10 mouse cellular contexts compared by ENCODE assay signal in genomic region chr7:16617045-16617444, GRCm38 (mm10). TPM values are rescaled to one million over a fixed set of nuclear protein-coding genes. Genes with fewer than 3 reads are reported as not detected.
DNase-seq lines count a peak whose midpoint lies in the region; ATAC-seq and TF ChIP-seq lines count a peak whose summit lies in the region.
"Had no signal": no experiment of that assay in that cellular context is flagged by ENCODE, and none has a peak within 500 bp of the region (broad histone marks: within the 10 kb centered on the region; RNA-seq: fewer than 3 reads in every experiment).

No protein-coding gene starts in this region.

- no peaks in the 10 kb centered on the region for H3K9me3 ChIP-seq in forebrain, embryonic 10.5 days
- H3K9me3 ChIP-seq in forebrain, embryonic 15.5 days: no peaks in the 10 kb centered on the region
- H3K9me3 ChIP-seq in midbrain, embryonic 11.5 days (ENCODE audit: control insufficient read depth, low read length): no peaks in the 10 kb centered on the region
- H3K9me3 ChIP-seq in midbrain, embryonic 15.5 days: no peaks in the 10 kb centered on the region
- H3K9me3 ChIP-seq: midbrain, embryonic 12.5 days had no signal

- H3K9ac ChIP-seq in forebrain, embryonic 15.5 days (replicated peaks): no peak overlapping the region
- H3K9ac ChIP-seq in midbrain, embryonic 11.5 days (ENCODE audit: low read length): no peak overlapping the region
- no peak overlapping the region for H3K9ac ChIP-seq in midbrain, embryonic 15.5 days
- H3K9ac ChIP-seq: midbrain, embryonic 12.5 days had no signal

- H3K4me1 ChIP-seq in forebrain, embryonic 10.5 days: peaks cover 46% of the 10 kb centered on the region
- H3K4me1 ChIP-seq in forebrain, embryonic 15.5 days: peaks cover 27% of the 10 kb centered on the region
- H3K4me1 ChIP-seq in midbrain, embryonic 11.5 days (ENCODE audit: control insufficient read depth, insufficient read depth, low read length): peaks cover 22% of the 10 kb centered on the region
- H3K4me1 ChIP-seq in midbrain, embryonic 15.5 days: peaks cover 31% of the 10 kb centered on the region
- H3K4me1 ChIP-seq in lung, adult 2 months (ENCODE audit: control insufficient read depth, insufficient read depth, low read length): peaks cover 19% of the 10 kb centered on the region

- intact Hi-C loops in heart, postnatal 36 days (cut with DNase I): loop anchor here (1.0 to 5.0 kb wide), 2 partner anchors 152 to 220 kb away; no protein-coding TSS in a partner anchor

- no peak for ATAC-seq in forebrain, embryonic 15.5 days (replicated peaks)
- no peak for ATAC-seq in midbrain, embryonic 11.5 days (ENCODE audit: low FRiP score)
- ATAC-seq in midbrain, embryonic 15.5 days (replicated peaks): no peak

- H3K4me2 ChIP-seq in forebrain, embryonic 15.5 days (replicated peaks): no peak overlapping the region
- no peak overlapping the region for H3K4me2 ChIP-seq in midbrain, embryonic 11.5 days
- H3K4me2 ChIP-seq in midbrain, embryonic 15.5 days: no peak overlapping the region
- H3K4me2 ChIP-seq: midbrain, embryonic 12.5 days had no signal

- WGBS in forebrain, embryonic 10.5 days: 31% methylated on average over 2 of the region's 2 CpGs
- 17% methylated on average over 2 of the region's 2 CpGs for WGBS in forebrain, embryonic 15.5 days
- 23% methylated on average over 2 of the region's 2 CpGs for WGBS in midbrain, embryonic 11.5 days
- 21% methylated on average over 2 of the region's 2 CpGs for WGBS in midbrain, embryonic 15.5 days
- 9% methylated on average over 2 of the region's 2 CpGs for WGBS in lung, adult 2 months

- H3K27me3 ChIP-seq in forebrain, embryonic 10.5 days (ENCODE audit: poor library complexity, severe bottlenecking): peaks cover 22% of the 10 kb centered on the region
- H3K27me3 ChIP-seq in forebrain, embryonic 15.5 days: 0 out of 2 replicates have a peak, but pooled peaks cover 4% of the 10 kb centered on the region
- H3K27me3 ChIP-seq in midbrain, embryonic 11.5 days (ENCODE audit: control insufficient read depth, insufficient read depth, low read length): no peaks in the 10 kb centered on the region
- H3K27me3 ChIP-seq in midbrain, embryonic 15.5 days (replicated peaks): peaks cover 3% of the 10 kb centered on the region; the same call in 1 of the 2 replicates

- no peak overlapping the region for H3K27ac ChIP-seq in forebrain, embryonic 10.5 days
- H3K27ac ChIP-seq in forebrain, embryonic 15.5 days (replicated peaks): no peak overlapping the region
- H3K27ac ChIP-seq in midbrain, embryonic 11.5 days (ENCODE audit: low read depth, low read length): no peak overlapping the region
- no peak overlapping the region for H3K27ac ChIP-seq in midbrain, embryonic 15.5 days
- H3K27ac ChIP-seq: midbrain, embryonic 12.5 days had no signal

- DNase-seq in forebrain, embryonic 10.5 days (ENCODE audit: extremely low spot score, low spot score): peak; percentile 42
- DNase-seq in midbrain, embryonic 11.5 days (ENCODE audit: low spot score, missing footprints): peak; percentile 95
- peak; percentile 47 for DNase-seq in cerebellum, adult 11-12 months
- DNase-seq in heart, postnatal 36 days: peak; percentile 62 to 78
- DNase-seq in lung, adult 2 months: peak; percentile 55
- peak; percentile 34 for DNase-seq in thymus, postnatal 0 days (ENCODE audit: low spot score)

- peaks cover 2% of the 10 kb centered on the region; the same call in 1 of the 2 replicates for H3K36me3 ChIP-seq in forebrain, embryonic 10.5 days (replicated peaks)
- H3K36me3 ChIP-seq in forebrain, embryonic 15.5 days: no peaks in the 10 kb centered on the region
- H3K36me3 ChIP-seq in midbrain, embryonic 11.5 days (ENCODE audit: control insufficient read depth, insufficient read depth, low read length): no peaks in the 10 kb centered on the region
- H3K36me3 ChIP-seq in midbrain, embryonic 15.5 days (replicated peaks): no peaks in the 10 kb centered on the region
- H3K36me3 ChIP-seq: midbrain, embryonic 12.5 days had no signal

- peak; percentile 56 for TF ChIP-seq CTCF in lung, adult 2 months (IDR thresholded peaks at IDR 0.05; ENCODE audit: insufficient read depth, low read length)

- no peak for TF ChIP-seq POLR2A in lung, adult 2 months (IDR thresholded peaks at IDR 0.05; ENCODE audit: borderline replicate concordance, extremely low read depth, low read depth, low read length)

- H3K4me3 ChIP-seq in forebrain, embryonic 10.5 days: no peak overlapping the region
- no peak overlapping the region for H3K4me3 ChIP-seq in forebrain, embryonic 15.5 days
- H3K4me3 ChIP-seq in midbrain, embryonic 11.5 days (ENCODE audit: low read depth, low read length): no peak overlapping the region
- H3K4me3 ChIP-seq in midbrain, embryonic 15.5 days: no peak overlapping the region
- H3K4me3 ChIP-seq in lung, adult 2 months (replicated peaks; ENCODE audit: extremely low read depth, low read depth, low read length): no peak overlapping the region
- H3K4me3 ChIP-seq: midbrain, embryonic 12.5 days had no signal

RNA-seq across cellular contexts. Expression of gene Arhgap35, which starts 2.3 kb away (rescaled TPM):
- 30.3 and 32.2 TPM in 2 replicates for polyA plus RNA-seq in forebrain, embryonic 10.5 days (2016; fragmentation: Nextera tagmentation; extraction: Ambion mirVana)
- polyA plus RNA-seq in forebrain, embryonic 15.5 days (2015; fragmentation: Nextera tagmentation; extraction: Ambion mirVana): 37.5 and 38.9 TPM in 2 replicates
- polyA plus RNA-seq in midbrain, embryonic 11.5 days (2014; fragmentation: Nextera tagmentation; extraction: Ambion mirVana): 32.5 and 33.3 TPM in 2 replicates
- 36.1 and 38.3 TPM in 2 replicates for polyA plus RNA-seq in midbrain, embryonic 15.5 days (2015; fragmentation: Nextera tagmentation; extraction: Ambion mirVana)
- 10 to 100 TPM; 32.0 to 35.1 TPM for total RNA-seq in heart, postnatal 36 days (2021)
- polyA plus RNA-seq in lung, adult 2 months (2012; rRNA removed): 22.3 and 27.2 TPM in 2 replicates
- 3.8 and 4.0 TPM in 2 replicates for polyA plus RNA-seq in thymus, postnatal 0 days (2015; fragmentation: Nextera tagmentation; extraction: Ambion mirVana)

RNA-seq across cellular contexts. Expression of gene Ceacam15, which starts 58.5 kb away (rescaled TPM):
- polyA plus RNA-seq in forebrain, embryonic 10.5 days (2016; fragmentation: Nextera tagmentation; extraction: Ambion mirVana): not detected in 2 replicates
- not detected in 2 replicates for polyA plus RNA-seq in forebrain, embryonic 15.5 days (2015; fragmentation: Nextera tagmentation; extraction: Ambion mirVana)
- polyA plus RNA-seq in midbrain, embryonic 11.5 days (2014; fragmentation: Nextera tagmentation; extraction: Ambion mirVana): not detected in 2 replicates
- not detected in 2 replicates for polyA plus RNA-seq in midbrain, embryonic 15.5 days (2015; fragmentation: Nextera tagmentation; extraction: Ambion mirVana)
- not detected for total RNA-seq in heart, postnatal 36 days (2021)
- not detected in 2 replicates for polyA plus RNA-seq in lung, adult 2 months (2012; rRNA removed)
- polyA plus RNA-seq in thymus, postnatal 0 days (2015; fragmentation: Nextera tagmentation; extraction: Ambion mirVana): 0.86 and 1.3 TPM in 2 replicates
- polyA plus RNA-seq: gonadal fat pad, adult 2 months; midbrain, embryonic 12.5 days had no signal

Comparison
In these comparisons a context has a peak if more than half of its experiments do, and no peak if none do; other contexts are left out.
1. DNase-seq: peak in every context shown above with its lines; median percentile 95 in midbrain, embryonic 11.5 days; 70 in heart, postnatal 36 days; 55 in lung, adult 2 months; 47 in cerebellum, adult 11-12 months; 42 in forebrain, embryonic 10.5 days; 34 in thymus, postnatal 0 days.